Mouse (Mus musculus) lung, adult 2 months (tissue): ENCODE measurements around the gene Cpt1a. TPM values are rescaled to one million over a fixed set of nuclear protein-coding genes. Genes with fewer than 3 reads are reported as not detected.

Source experiments
- DNase-seq: peaks from one replicate; pipeline ENCODE4 v3.0.0; 2022
- H3K4me1 ChIP-seq: fragments of 200-500 bp; 2 replicates; pipeline ENCODE4 v1.6.1; 2011; ENCODE audit warnings: low read length; ENCODE audit not compliant: control insufficient read depth, insufficient read depth
- H3K4me3 ChIP-seq: fragments of 200-500 bp; replicated peaks from 2 replicates; pipeline ENCODE3; 2011; ENCODE audit warnings: low read depth, mild to moderate bottlenecking, control low read depth, low read length; ENCODE audit errors: extremely low read depth
- CTCF ChIP-seq: fragments of 200-500 bp; IDR thresholded peaks from 2 replicates; pipeline ENCODE4 v1.5.1; 2011; ENCODE audit warnings: mild to moderate bottlenecking, low read length, control low read depth; ENCODE audit not compliant: insufficient read depth
- POLR2A ChIP-seq: fragments of 200-500 bp; IDR thresholded peaks from 2 replicates; pipeline ENCODE4 v1.6.1; 2011; ENCODE audit warnings: low read depth, mild to moderate bottlenecking, control low read depth, low read length, borderline replicate concordance; ENCODE audit errors: extremely low read depth
- WGBS: fragments of 180-500 bp; shearing (Covaris S2); methylation state at CpG from one replicate; pipeline ENCODE4 v1.1.7; 2018; 5-methylcytosine and 5-hydroxymethylcytosine counted together
- polyA plus RNA-seq: library from polyadenylated mRNA; depleted of rRNA; stranded (reverse); fragments of >200 nt; gene quantifications from 2 replicates; pipeline ENCODE4 v1.2.3, GENCODE M21; 2012

Cpt1a gene
- polyA plus RNA-seq, 1 experiment, result 126 TPM

DNA sequence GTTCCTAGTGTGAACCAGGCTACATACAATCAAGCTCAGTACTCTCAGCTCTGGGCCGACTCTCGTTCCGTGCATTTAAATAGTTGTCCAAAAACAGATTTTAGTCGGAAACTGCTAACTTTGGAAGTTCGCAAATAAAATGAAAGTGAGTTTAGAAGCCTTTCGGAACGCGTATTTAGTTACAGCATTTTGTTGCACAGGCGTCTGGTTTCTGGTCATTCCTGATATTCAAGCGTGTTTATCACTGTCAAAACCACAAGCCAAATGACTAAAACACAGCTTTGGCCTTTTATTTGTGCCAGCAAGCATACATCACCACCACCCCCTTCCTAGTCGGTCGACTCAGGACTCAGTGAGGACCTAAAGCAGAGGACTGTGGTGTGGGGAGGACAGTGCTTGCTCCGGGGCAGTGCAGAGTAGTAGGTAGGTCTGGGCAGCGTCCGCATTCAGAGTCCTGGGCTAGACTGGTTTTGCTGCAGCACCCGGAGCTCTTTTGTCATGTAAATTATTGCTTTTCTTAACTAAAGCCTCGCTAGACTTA is 2.2 kb downstream of the Cpt1a start:
- DNase-seq, result peak; percentile 51
- Histone ChIP-seq H3K4me3 (peak overlapping the region; percentile 92), H3K4me1 (peaks cover 15% of the 10 kb centered on the region)
- WGBS, result under 1% methylated on average over 17 of the region's 17 CpGs
- TF ChIP-seq POLR2A (no peak), CTCF (no peak)

DNA sequence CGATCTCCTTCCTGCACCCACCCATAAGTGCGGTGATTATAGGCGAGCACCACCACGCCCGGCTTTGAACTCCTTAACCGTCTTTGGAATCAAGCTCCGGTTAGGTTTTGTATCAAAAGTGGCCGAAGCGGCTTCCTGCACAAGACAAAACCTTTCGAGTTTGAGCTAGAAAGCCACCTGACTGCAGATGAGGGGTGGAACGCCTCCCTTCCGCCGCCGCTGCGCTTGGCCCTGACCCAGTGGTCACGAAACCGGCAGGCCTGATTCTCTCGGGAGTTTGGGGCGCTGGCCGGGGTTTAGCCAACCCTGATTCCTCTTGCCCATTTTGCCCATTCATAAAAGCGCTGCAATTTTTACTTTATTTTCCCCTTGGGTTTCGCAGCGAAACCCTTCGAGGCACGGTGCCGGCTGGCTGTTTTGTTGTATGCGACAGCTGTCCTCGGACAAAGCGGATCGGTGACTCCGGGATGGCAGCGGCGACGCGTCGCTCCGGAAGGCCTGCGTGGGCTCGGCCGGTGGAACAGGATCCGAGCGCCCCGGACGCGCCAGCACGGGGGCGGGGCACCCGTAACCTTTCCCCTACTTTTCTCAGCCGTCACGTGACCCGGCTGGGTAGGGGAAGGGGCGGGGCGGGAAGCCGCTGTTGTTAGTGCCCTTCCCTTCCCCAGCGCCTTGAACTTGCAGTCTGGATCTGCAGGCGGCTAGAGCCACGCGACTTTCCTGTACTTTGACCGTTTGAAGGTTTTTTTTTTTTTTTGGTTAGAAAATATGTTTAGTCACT is 3.0 kb downstream of the Cpt1a start:
- WGBS, result under 1% methylated on average over 59 of the region's 59 CpGs
- peak; percentile 96 for DNase-seq
- peak overlapping the region; percentile 81 for H3K4me3 ChIP-seq
- H3K4me1 ChIP-seq, result peaks cover 19% of the 10 kb centered on the region
- TF ChIP-seq POLR2A (peak; percentile 67; the same call in 1 of the 2 replicates), CTCF (0 out of 2 replicates have a peak, but pooled peaks have one; percentile 2)

DNA sequence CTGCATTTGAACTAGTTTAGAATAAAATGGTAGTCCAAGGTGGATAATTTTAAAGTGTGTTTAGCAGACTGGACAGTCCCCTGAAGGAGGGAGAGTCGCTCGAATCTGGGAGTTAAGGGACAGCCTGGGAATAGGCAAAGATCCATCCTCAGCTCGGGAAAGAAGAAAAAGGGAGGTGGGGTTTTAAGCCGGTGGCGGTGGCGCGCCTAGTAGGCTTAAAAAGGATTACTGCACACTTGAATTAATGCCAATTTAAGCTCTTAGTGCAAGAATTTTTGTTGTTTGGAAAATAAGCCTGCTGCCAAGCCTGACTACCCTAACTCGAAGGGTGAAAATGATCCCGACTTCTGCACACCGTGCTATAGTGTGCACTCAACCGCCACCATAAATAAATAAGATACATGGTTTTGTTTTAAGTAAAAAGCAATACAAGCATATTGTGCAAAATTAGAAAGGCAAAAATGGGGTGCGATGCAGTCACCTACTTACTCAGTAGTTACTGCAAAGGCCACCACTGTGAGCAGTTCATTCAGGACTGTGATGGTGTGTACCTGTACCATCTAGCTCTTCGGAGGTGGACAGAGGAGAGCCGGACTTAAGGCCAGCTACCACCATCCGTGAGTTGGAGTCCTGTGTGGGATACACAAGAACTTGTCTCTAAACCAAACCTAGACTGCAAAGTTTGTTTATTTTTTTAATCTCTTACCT is 3.8 kb downstream of the Cpt1a start:
- H3K4me1 ChIP-seq, result peaks cover 19% of the 10 kb centered on the region
- WGBS, result 15% methylated on average over 15 of the region's 15 CpGs
- peak overlapping the region; percentile 15 for H3K4me3 ChIP-seq
- TF ChIP-seq POLR2A (no peak), CTCF (no peak)
- DNase-seq, result no peak

DNA sequence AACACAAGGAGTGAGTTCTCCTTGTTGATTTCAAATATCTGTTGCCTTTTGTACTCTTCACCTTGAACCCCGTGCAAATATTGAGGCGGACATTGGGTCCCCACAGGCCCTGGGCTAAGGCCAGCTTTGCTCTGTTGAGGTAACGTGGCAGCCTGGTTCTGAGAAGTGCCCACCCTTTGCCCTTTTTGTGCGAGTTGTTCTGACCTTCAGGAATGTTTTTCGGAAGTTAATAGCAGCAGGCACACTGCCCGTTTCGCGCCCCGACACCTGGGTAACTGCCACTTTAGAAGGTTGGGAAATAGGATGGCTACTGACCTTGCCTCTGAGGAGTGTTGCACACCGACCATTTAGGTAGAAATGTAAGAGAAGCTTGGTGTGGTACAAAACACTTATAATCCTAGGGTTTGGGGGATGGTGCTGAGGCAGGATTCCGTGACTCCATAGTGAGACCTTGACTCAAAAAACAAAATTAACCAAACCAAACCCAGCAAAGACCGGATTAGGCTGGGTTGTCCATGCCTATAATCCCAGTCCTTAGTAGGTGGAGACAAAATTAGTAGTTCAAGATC is 4.4 kb downstream of the Cpt1a start:
- 60% methylated on average over 12 of the region's 12 CpGs for whole genome bisulfite sequencing
- TF ChIP-seq CTCF (no peak), POLR2A (no peak)
- H3K4me3 ChIP-seq, result no peak overlapping the region
- DNase-seq, result no peak
- H3K4me1 ChIP-seq, result peaks cover 17% of the 10 kb centered on the region

DNA sequence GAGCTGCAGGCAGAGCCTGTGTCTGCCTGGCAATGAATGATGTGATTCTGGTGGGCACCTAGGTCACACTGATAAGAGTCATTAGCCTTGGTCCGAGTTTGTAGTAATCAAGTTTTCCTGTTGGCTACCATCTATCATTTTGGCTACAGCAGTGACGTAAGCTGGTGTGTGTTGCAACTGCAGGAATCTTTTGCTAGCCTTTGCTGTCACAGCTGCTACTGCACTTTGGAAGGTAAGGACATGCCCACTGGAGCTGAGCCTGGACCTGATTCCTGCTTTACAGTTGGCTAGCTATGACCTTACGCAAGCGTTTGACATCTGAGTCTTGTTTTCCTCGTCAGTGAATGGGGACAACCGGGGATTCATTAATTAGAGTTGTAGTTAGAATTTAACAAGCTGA is 11.1 kb downstream of the Cpt1a start:
- DNase-seq, result no peak
- Histone ChIP-seq H3K4me1 (peaks cover 32% of the 10 kb centered on the region), H3K4me3 (no peak overlapping the region)
- TF ChIP-seq CTCF (no peak), POLR2A (no peak)
- WGBS, result 54% methylated on average over 6 of the region's 6 CpGs

DNA sequence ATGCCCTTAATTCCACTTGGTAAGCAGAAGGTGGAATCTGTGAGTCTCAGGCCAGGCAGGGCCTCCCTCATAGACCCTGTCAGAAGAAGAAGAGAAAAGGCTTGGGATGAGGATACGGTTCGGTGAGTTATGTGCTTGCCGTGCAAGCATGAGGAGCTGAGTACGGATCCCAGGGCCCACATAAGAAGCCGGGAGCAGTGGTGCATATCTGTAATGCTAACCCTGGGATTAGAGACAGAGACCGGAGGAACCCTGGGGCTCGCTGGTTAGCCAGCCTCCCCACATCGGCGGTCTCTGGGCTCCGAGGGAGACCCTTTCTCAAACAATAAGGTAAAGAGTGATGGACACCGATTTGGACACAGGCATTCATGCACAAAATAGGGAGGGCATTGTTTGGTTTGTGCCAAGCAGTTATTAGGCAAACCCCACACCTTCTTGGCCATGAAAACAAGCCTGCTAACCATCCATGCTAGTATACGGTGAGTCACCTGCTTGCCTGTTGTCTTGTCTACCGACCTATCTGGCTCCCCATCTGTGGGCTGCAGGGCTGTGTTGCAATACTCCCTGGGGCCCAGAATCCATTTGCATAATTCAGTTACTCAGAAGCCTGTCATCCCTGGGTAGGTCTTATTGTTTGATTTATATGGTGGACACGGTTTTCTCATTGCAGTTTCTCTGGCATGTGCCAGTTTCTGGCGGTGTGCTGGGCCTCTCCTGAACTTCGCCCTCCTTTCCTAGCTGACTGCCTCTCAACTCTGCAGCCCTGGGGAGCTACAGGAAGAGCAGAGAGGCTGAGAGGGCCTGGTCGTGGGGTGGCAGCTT is 11.8 kb downstream of the Cpt1a start:
- no peak for DNase-seq
- no peak for TF ChIP-seq CTCF
- TF ChIP-seq POLR2A, result no peak

DNA sequence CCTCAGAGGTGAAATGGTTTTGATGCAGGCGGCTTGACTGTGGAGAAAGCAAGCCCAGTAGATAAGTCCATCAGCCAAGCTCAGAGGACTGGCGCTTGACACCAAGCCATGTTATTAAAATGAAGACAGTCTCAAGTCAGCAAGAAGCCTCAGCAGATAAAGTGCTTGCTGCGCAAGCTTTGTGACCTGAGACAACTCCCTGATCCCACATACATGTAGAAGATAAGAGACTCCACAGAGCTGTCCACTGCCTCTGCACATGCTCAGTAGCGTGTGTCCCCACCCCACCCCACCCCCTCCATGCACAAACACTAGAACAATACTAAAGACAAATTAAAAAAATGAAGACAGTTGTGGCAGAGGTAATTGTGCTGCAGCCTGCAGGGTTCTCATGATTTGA is 12.4 kb downstream of the Cpt1a start:
- 62% methylated on average over 4 of the region's 4 CpGs for WGBS
- TF ChIP-seq CTCF, result no peak
- no peak overlapping the region for H3K4me3 ChIP-seq
- no peak for DNase-seq
- peaks cover 40% of the 10 kb centered on the region for H3K4me1 ChIP-seq

More for the DNA sequence above, 11.8 kb downstream of the Cpt1a start:
- Histone ChIP-seq H3K4me3 (no peak overlapping the region), H3K4me1 (peaks cover 35% of the 10 kb centered on the region)
- 70% methylated on average over 17 of the region's 17 CpGs for WGBS

DNA sequence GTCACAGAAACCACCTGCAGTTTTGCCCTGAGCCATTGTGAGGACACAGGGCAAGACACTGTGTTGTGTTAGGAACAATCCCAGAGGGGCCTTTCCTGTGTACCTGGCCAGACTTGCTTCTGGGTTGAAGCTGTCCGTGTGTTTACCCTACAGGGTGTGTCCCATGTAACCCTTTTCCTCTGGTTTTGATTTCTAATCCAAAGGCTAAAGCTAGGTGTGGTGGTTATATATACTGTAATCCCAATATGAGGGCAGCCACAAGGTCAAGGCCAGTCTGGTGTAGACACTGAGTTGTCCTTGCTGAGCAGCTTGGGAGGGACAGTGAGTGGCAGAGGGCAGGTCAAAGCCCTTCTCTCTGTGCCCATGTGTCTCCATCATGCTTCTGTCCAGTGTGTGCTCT is 13.8 kb downstream of the Cpt1a start:
- no peak for DNase-seq
- TF ChIP-seq POLR2A, result no peak
- no peak for TF ChIP-seq CTCF
- no peak overlapping the region for H3K4me3 ChIP-seq
- 19% methylated on average over 1 of the region's 1 CpGs for WGBS
- peaks cover 36% of the 10 kb centered on the region for H3K4me1 ChIP-seq
